Mouse (Mus musculus): ENCODE results near the gene Kif11. TPM values are rescaled to one million over a fixed set of nuclear protein-coding genes. Genes with fewer than 3 reads are reported as not detected.
A peak's percentile ranks its signal among the peaks of the same experiment; 100 is the strongest.

The Kif11 gene
- polyA plus RNA-seq (2015; fragmentation: Nextera tagmentation; extraction: Ambion mirVana), result 10.2 and 14.3 TPM in 2 replicates

DNA sequence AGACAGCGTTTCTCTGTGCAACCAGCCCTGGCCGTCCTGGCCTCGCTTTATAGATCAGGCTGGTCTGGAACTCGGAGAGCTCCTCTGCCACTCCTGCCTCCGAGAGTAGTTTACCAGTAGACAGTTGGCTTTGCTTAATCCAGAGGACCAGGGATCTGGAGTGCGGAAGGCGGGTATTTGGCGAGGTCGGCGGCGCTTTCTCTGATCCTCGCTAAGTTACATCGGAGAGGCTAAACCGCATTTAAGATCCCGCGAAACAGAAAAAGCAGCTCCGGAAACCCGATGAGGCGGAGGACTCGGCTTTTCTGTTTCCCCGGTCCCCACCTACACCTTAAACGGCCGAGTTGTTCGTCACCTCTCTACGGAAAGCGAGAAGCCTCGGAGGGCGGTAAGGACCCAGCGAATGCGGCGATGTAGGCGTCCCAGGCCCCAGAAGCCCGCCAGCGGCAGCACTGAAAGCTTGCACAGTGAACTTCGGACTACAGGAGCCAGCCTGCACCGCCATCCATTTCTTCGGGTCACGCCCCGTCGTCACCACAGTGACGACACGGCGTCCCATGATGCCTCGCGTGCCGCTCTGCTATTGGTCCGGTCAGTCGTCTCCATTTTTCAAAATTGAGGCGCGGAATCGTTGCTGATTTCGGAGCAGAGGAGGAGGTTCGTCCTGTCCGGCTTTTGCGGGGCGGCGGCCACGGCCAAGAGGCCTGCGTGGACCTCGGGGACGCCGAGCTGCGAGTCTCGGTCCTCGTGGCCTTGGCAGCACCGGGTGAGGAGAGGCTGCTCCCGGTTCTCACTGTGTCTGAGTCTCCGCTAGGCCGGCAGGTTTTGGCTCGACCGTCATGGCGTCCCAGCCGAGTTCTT, at the start of gene Kif11:
Kif11 (plus strand) TSS at position 649 of the 861 bp plus-strand sequence.
- peak; percentile 100 for ATAC-seq (ENCODE audit: low read depth)
- H3K4me1 ChIP-seq (replicated peaks), result peaks cover 27% of the 10 kb centered on the region
- peak within 1 kb of the TSS; percentile 73 for H3K9ac ChIP-seq
- H3K27ac ChIP-seq (replicated peaks), result peak within 1 kb of the TSS; percentile 93
- H3K27me3 ChIP-seq, result no peaks in the 10 kb centered on the region
- H3K9me3 ChIP-seq, result no peaks in the 10 kb centered on the region
- WGBS, result under 1% methylated on average over 73 of the region's 73 CpGs
- no peaks in the 10 kb centered on the region for H3K36me3 ChIP-seq
- peak within 1 kb of the TSS; percentile 81 for H3K4me3 ChIP-seq
- peak within 1 kb of the TSS; percentile 80 for H3K4me2 ChIP-seq

DNA sequence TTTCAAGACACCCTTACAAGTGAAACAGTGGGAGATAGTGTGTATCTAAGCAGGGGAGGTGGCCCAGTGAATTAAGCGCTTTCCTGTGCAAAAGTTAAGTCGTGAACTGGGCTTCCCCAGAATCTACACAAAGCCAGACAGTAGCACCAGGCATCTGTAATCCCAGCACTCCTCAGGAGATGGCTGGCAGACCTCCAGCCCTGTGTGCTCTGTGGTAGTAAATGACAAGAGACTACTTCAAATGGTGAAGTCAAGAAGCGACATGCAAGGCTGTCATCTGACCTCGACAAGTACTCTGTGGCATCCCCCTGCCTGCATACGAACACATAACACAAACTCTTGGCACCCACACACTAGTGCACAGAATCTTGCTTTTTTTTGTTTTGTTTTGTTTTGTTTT, 49.0 kb upstream of the Kif11 start:
- no peak overlapping the region for H3K4me2 ChIP-seq
- peaks cover 29% of the 10 kb centered on the region for H3K36me3 ChIP-seq
- no peaks in the 10 kb centered on the region for H3K4me1 ChIP-seq (replicated peaks)
- no peaks in the 10 kb centered on the region for H3K9me3 ChIP-seq
- H3K4me3 ChIP-seq, result no peak overlapping the region
- H3K27me3 ChIP-seq, result no peaks in the 10 kb centered on the region
- no peak overlapping the region for H3K9ac ChIP-seq
- 71% methylated on average over 5 of the region's 5 CpGs for WGBS
- ATAC-seq (ENCODE audit: low read depth), result no peak
- H3K27ac ChIP-seq (replicated peaks), result no peak overlapping the region

DNA sequence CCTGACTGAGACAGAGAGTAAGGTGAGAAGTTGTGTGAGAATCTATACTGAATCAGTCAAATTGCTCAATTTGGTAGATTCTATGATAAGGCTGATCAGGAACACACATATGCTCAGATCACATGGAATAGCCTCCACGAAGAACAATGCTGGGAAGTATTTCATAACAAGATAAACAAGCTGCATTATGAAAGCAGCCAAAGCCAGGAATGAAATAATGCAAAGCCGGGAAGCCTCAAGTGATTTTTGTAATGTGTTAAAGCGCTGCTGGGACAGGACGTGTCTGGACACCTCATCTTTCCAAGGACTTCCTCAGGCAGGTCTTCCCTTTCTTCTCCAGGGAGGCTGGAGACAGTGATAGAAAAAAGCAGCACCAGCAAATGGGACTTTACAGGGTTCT, 43.5 kb upstream of the Kif11 start:
- Histone ChIP-seq H3K27me3 (no peaks in the 10 kb centered on the region), H3K4me1 (replicated peaks) (no peaks in the 10 kb centered on the region), H3K4me3 (no peak overlapping the region), H3K4me2 (no peak overlapping the region), H3K27ac (replicated peaks) (no peak overlapping the region), H3K9ac (no peak overlapping the region), H3K9me3 (no peaks in the 10 kb centered on the region), H3K36me3 (peaks cover 17% of the 10 kb centered on the region)
- ATAC-seq (ENCODE audit: low read depth), result no peak
- 94% methylated on average over 4 of the region's 4 CpGs for WGBS

- no peaks in the 10 kb centered on the region for H3K4me1 ChIP-seq (replicated peaks)
- no peak overlapping the region for H3K4me2 ChIP-seq
- H3K36me3 ChIP-seq, result peaks cover 11% of the 10 kb centered on the region
- no peaks in the 10 kb centered on the region for H3K9me3 ChIP-seq
- H3K27me3 ChIP-seq, result no peaks in the 10 kb centered on the region
- ATAC-seq (ENCODE audit: low read depth), result no peak
- H3K4me3 ChIP-seq, result no peak overlapping the region
- WGBS, result 95% methylated on average over 5 of the region's 5 CpGs
- H3K9ac ChIP-seq, result no peak overlapping the region
- no peak overlapping the region for H3K27ac ChIP-seq (replicated peaks)
These were observed 42.8 kb upstream of the Kif11 start for GRCm38 (mm10) chr19:37333357-37333756.

DNA sequence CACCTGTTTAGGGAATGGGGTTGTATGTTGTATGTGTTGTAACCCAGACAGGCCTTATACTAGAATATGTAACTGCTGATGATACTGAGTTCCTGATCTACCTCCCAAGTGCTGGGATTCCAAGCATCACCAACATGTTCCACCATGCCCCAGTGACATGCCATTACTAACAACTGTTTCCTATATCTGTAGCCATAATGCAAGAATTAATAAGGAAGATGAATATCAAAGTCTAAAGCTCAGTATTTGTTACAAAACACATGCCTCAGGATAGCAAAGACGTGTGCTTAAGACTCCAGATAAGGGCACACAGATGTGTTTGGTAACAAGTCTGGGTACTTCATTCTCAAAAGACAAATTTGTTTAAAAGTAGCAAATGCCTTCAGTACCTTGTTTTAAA, 40.8 kb upstream of the Kif11 start:
- 92% methylated on average over 1 of the region's 1 CpGs for WGBS
- no peak for ATAC-seq (ENCODE audit: low read depth)

GRCm38 (mm10) chr19:37337752-37338151, 38.5 kb upstream of the Kif11 start, which contains the start of gene Ide:
Ide (minus strand) TSS chr19:37337852.
- H3K4me1 ChIP-seq (replicated peaks), result no peaks in the 10 kb centered on the region
- WGBS, result 81% methylated on average over 4 of the region's 4 CpGs
- no peaks in the 10 kb centered on the region for H3K9me3 ChIP-seq
- no peak within 1 kb of the TSS for H3K27ac ChIP-seq (replicated peaks)
- no peak within 1 kb of the TSS for H3K9ac ChIP-seq
- no peak for ATAC-seq (ENCODE audit: low read depth)
- H3K27me3 ChIP-seq, result no peaks in the 10 kb centered on the region
- no peak within 1 kb of the TSS for H3K4me3 ChIP-seq
- no peak within 1 kb of the TSS for H3K4me2 ChIP-seq
- no peaks in the 10 kb centered on the region for H3K36me3 ChIP-seq

More for the DNA sequence above, 40.8 kb upstream of the Kif11 start:
- Histone ChIP-seq H3K4me2 (no peak overlapping the region), H3K27ac (replicated peaks) (no peak overlapping the region), H3K27me3 (no peaks in the 10 kb centered on the region), H3K36me3 (no peaks in the 10 kb centered on the region), H3K9ac (no peak overlapping the region), H3K4me3 (no peak overlapping the region), H3K9me3 (no peaks in the 10 kb centered on the region), H3K4me1 (replicated peaks) (no peaks in the 10 kb centered on the region)

DNA sequence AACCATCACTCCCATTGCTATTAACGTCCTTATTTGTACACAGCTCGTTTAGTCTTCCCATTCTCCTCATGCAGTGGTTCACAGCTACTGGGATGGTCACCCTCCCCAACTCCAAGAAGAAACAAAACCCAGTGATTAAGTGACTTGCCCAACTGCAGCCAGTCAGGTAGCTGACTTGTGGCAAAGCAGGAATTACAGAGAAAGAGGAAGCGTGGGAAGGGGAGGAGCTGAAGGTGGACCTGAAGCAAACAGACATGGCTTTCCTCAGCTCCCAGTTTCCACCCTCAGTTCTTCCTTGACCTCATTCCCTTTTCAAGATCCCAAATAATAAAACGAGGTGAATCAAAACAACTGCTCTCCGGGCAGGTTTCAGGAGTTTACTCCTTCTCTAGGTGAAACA, 35.7 kb upstream of the Kif11 start:
- Histone ChIP-seq H3K4me1 (replicated peaks) (no peaks in the 10 kb centered on the region), H3K9ac (no peak overlapping the region)
- WGBS, result 82% methylated on average over 5 of the region's 5 CpGs

GRCm38 (mm10) chr19:37340931-37341330, 35.3 kb upstream of the Kif11 start:
- 90% methylated on average over 5 of the region's 5 CpGs for WGBS
- no peak overlapping the region for H3K4me3 ChIP-seq

More for the DNA sequence above, 35.7 kb upstream of the Kif11 start:
- no peaks in the 10 kb centered on the region for H3K9me3 ChIP-seq
- no peak overlapping the region for H3K4me2 ChIP-seq
- ATAC-seq (ENCODE audit: low read depth), result no peak
- H3K27ac ChIP-seq (replicated peaks), result no peak overlapping the region
- H3K4me3 ChIP-seq, result no peak overlapping the region
- no peaks in the 10 kb centered on the region for H3K36me3 ChIP-seq
- H3K27me3 ChIP-seq, result no peaks in the 10 kb centered on the region

DNA sequence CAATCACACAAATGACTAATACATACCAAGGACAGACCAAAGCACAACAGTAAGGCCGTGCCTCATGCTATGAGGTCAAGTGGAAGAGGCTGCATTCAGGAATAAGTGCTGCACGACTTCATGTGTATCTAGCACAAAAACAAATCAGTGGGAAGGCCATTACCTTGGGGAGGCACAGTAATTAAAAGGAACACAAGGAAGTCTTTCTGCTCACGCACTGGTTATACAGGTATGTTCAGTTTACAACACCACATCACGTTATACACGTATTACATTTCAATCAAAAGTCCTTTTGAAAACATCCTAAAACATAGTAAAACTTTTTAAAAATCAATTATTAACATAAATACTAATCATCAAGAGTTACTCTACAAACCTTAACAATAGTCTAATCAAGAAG, 32.3 kb upstream of the Kif11 start:
- Histone ChIP-seq H3K4me1 (replicated peaks) (no peaks in the 10 kb centered on the region), H3K27me3 (no peaks in the 10 kb centered on the region), H3K36me3 (no peaks in the 10 kb centered on the region), H3K27ac (replicated peaks) (no peak overlapping the region), H3K9me3 (no peaks in the 10 kb centered on the region), H3K4me3 (no peak overlapping the region), H3K9ac (no peak overlapping the region), H3K4me2 (no peak overlapping the region)
- 80% methylated on average over 5 of the region's 5 CpGs for WGBS
- no peak for ATAC-seq (ENCODE audit: low read depth)

More at GRCm38 (mm10) chr19:37340931-37341330, 35.3 kb upstream of the Kif11 start:
- no peak overlapping the region for H3K9ac ChIP-seq
- no peak overlapping the region for H3K27ac ChIP-seq (replicated peaks)
- ATAC-seq (ENCODE audit: low read depth), result no peak
- H3K4me1 ChIP-seq (replicated peaks), result no peaks in the 10 kb centered on the region
- no peaks in the 10 kb centered on the region for H3K27me3 ChIP-seq
- no peak overlapping the region for H3K4me2 ChIP-seq
- H3K9me3 ChIP-seq, result no peaks in the 10 kb centered on the region
- H3K36me3 ChIP-seq, result no peaks in the 10 kb centered on the region

- ATAC-seq (ENCODE audit: low read depth), result no peak
- WGBS, result 82% methylated on average over 3 of the region's 3 CpGs
These were observed 29.9 kb upstream of the Kif11 start for GRCm38 (mm10) chr19:37346258-37346657.

GRCm38 (mm10) chr19:37348331-37348730, 27.9 kb upstream of the Kif11 start:
- H3K27ac ChIP-seq (replicated peaks), result no peak overlapping the region
- H3K9me3 ChIP-seq, result no peaks in the 10 kb centered on the region
- 0 out of 2 replicates have a peak, but pooled peaks cover 8% of the 10 kb centered on the region for H3K36me3 ChIP-seq
- no peak overlapping the region for H3K4me3 ChIP-seq
- no peak for ATAC-seq (ENCODE audit: low read depth)
- H3K4me1 ChIP-seq (replicated peaks), result no peaks in the 10 kb centered on the region
- no peak overlapping the region for H3K4me2 ChIP-seq
- no peak overlapping the region for H3K9ac ChIP-seq
- 86% methylated on average over 10 of the region's 10 CpGs for WGBS
- no peaks in the 10 kb centered on the region for H3K27me3 ChIP-seq

More at GRCm38 (mm10) chr19:37346258-37346657, 29.9 kb upstream of the Kif11 start:
- Histone ChIP-seq H3K9ac (no peak overlapping the region), H3K27me3 (no peaks in the 10 kb centered on the region), H3K4me2 (no peak overlapping the region), H3K4me3 (no peak overlapping the region), H3K36me3 (0 out of 2 replicates have a peak, but pooled peaks cover 2% of the 10 kb centered on the region), H3K4me1 (replicated peaks) (no peaks in the 10 kb centered on the region), H3K27ac (replicated peaks) (no peak overlapping the region), H3K9me3 (no peaks in the 10 kb centered on the region)

- Histone ChIP-seq H3K4me1 (replicated peaks) (no peaks in the 10 kb centered on the region), H3K9me3 (no peaks in the 10 kb centered on the region), H3K4me2 (no peak overlapping the region), H3K27ac (replicated peaks) (no peak overlapping the region), H3K36me3 (0 out of 2 replicates have a peak, but pooled peaks cover 8% of the 10 kb centered on the region), H3K27me3 (no peaks in the 10 kb centered on the region), H3K9ac (no peak overlapping the region), H3K4me3 (no peak overlapping the region)
- ATAC-seq (ENCODE audit: low read depth), result no peak
These were observed 27.3 kb upstream of the Kif11 start for GRCm38 (mm10) chr19:37348952-37349351.
